Mouse (Mus musculus) layer of hippocampus, postnatal 10 days (tissue): ENCODE measurements at regions not wholly inside any gene's neighbourhood (a gene's known extent, or its start where the extent isn't known, plus 50 kb on each side); places are given as distances from the start of the nearest gene placed in this dataset.

Experiments
- DNase-seq, 2 experiments: peaks; one replicate each; pipeline ENCODE4 v3.0.0; 2021; ENCODE audit warnings: low spot score in 2 of 2

- DNase-seq = no peak
Observed at GRCm38 (mm10) chr3:120123155-120123554, 338.9 kb upstream of the Ptbp2 start.

GRCm38 (mm10) chr3:120083171-120083932 is 299.1 kb upstream of the Ptbp2 start:
- no peak for DNase-seq

- no peak for DNase-seq
Observed at GRCm38 (mm10) chr3:120073528-120073927, 289.3 kb upstream of the Ptbp2 start.

GRCm38 (mm10) chr3:120065714-120066113 is 281.4 kb upstream of the Ptbp2 start:
- DNase-seq = no peak

GRCm38 (mm10) chr3:120064854-120065480 is 280.7 kb upstream of the Ptbp2 start:
- no peak for DNase-seq

GRCm38 (mm10) chr3:120062264-120062663 is 278.0 kb upstream of the Ptbp2 start:
- DNase-seq = no peak

- no peak for DNase-seq
Observed at GRCm38 (mm10) chr3:120059959-120060358, 275.7 kb upstream of the Ptbp2 start.

- no peak for DNase-seq
Observed at GRCm38 (mm10) chr3:120055216-120056154, 271.2 kb upstream of the Ptbp2 start.

GRCm38 (mm10) chr3:120047238-120047637 is 263.0 kb upstream of the Ptbp2 start:
- no peak for DNase-seq

- no peak for DNase-seq
Observed at GRCm38 (mm10) chr3:120037526-120037925, 253.3 kb upstream of the Ptbp2 start.

GRCm38 (mm10) chr3:120019826-120020683 is 235.8 kb upstream of the Ptbp2 start:
- DNase-seq = no peak

- no peak for DNase-seq
Observed at GRCm38 (mm10) chr3:120015376-120015775, 231.1 kb upstream of the Ptbp2 start.

- no peak for DNase-seq
Observed at GRCm38 (mm10) chr3:120011861-120012260, 227.6 kb upstream of the Ptbp2 start.

GRCm38 (mm10) chr3:120008110-120008509 is 223.8 kb upstream of the Ptbp2 start:
- DNase-seq = no peak

- DNase-seq = no peak
Observed at GRCm38 (mm10) chr3:120004588-120004987, 220.3 kb upstream of the Ptbp2 start.

GRCm38 (mm10) chr3:120000281-120000680 is 216.0 kb upstream of the Ptbp2 start:
- no peak for DNase-seq

- no peak for DNase-seq
Observed at GRCm38 (mm10) chr3:119996258-119996988, 212.2 kb upstream of the Ptbp2 start.

GRCm38 (mm10) chr3:119995781-119996180 is 211.5 kb upstream of the Ptbp2 start:
- DNase-seq = peak; percentile 13 to 17

GRCm38 (mm10) chr3:119987245-119987852 is 203.1 kb upstream of the Ptbp2 start:
- no peak for DNase-seq

- DNase-seq = no peak
Observed at GRCm38 (mm10) chr3:119977349-119977748, 193.1 kb upstream of the Ptbp2 start.
